Mouse (Mus musculus): ENCODE results near the gene D230025D16Rik. TPM values are rescaled to one million over a fixed set of nuclear protein-coding genes. Genes with fewer than 3 reads are reported as not detected.
A peak's percentile ranks its signal among the peaks of the same experiment; 100 is the strongest.
"Not testable (repeated sequence)": the region's sequence is repeated elsewhere in the genome, so short reads cannot be mapped to it uniquely, and the experiment has no call there.

The D230025D16Rik gene
- 20.6 and 21.8 TPM in 2 replicates for polyA plus RNA-seq (2015; fragmentation: Nextera tagmentation; extraction: Ambion mirVana)

- Histone ChIP-seq H3K9ac (peak within 1 kb of the TSS; percentile 90), H3K4me2 (replicated peaks) (peak within 1 kb of the TSS; percentile 84), H3K36me3 (no peaks in the 10 kb centered on the region), H3K9me3 (no peaks in the 10 kb centered on the region), H3K4me3 (replicated peaks) (peak within 1 kb of the TSS; percentile 97), H3K27ac (peak within 1 kb of the TSS; percentile 88), H3K27me3 (replicated peaks) (no peaks in the 10 kb centered on the region), H3K4me1 (replicated peaks) (peaks cover 9% of the 10 kb centered on the region)
- ATAC-seq = peak; percentile 96
- 3% methylated on average over 34 of the region's 34 CpGs for WGBS
These were observed at the start of gene D230025D16Rik for GRCm38 (mm10) chr8:105224413-105225271. TSS of gene D230025D16Rik (plus strand) at chr8:105225145.

DNA sequence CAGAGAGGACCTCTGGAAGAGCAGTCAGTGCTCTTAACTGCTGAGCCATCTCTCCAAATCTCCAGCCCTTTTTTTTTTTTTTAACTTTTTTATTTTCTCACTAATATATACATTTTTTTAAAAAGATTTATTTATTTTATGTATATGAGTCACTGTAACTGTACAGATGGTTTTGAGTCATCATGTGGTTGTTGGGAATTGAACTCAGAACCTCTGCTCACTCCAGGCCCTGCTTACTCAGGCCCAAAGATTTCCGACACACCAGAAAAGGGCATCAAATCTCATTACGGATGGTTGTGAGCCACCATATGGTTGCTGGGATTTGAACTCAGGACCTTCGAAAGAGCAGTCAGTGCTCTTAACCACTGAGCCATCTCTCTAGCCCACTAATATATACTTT lies 49.7 kb upstream of the D230025D16Rik start:
- not testable (repeated sequence) for H3K4me3 ChIP-seq (replicated peaks); H3K9ac ChIP-seq; H3K9me3 ChIP-seq; ATAC-seq; H3K27ac ChIP-seq; H3K36me3 ChIP-seq; H3K4me1 ChIP-seq (replicated peaks); H3K4me2 ChIP-seq (replicated peaks); H3K27me3 ChIP-seq (replicated peaks)
- WGBS = 96% methylated on average over 3 of the region's 3 CpGs

DNA sequence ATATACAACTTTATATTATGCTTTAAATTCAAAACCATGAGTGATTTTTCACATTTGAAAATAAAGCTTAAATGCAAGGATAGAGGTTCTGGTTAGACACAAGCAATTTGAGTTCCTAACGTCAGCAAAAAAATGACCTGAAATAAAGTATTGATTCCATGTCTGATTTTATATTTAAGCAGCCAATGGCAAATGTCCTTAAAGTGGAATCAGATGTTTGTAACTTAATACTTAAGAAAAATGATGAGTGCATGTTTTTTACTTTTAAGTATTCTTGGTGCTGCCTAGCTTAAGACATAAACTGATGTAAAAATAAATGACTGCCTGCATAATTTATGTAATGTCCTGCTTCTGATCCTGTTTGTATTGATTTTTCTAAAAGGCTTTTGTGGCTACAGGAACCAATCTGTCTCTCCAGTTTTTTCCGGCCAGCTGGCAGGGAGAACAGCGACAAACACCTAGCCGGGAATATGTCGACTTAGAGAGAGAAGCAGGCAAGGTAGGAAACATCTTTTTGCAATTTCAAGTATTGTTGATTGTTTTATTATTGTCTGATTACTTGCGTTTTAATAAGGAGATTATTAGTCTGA lies 46.6 kb upstream of the D230025D16Rik start:
- no peak for ATAC-seq
- Histone ChIP-seq H3K4me2 (replicated peaks) (no peak overlapping the region), H3K9me3 (no peaks in the 10 kb centered on the region), H3K36me3 (no peaks in the 10 kb centered on the region), H3K4me1 (replicated peaks) (no peaks in the 10 kb centered on the region), H3K27ac (no peak overlapping the region), H3K27me3 (replicated peaks) (no peaks in the 10 kb centered on the region), H3K4me3 (replicated peaks) (no peak overlapping the region), H3K9ac (no peak overlapping the region)
- 84% methylated on average over 6 of the region's 6 CpGs for WGBS

GRCm38 (mm10) chr8:105182201-105182600 lies 42.7 kb upstream of the D230025D16Rik start:
- no peak for ATAC-seq
- Histone ChIP-seq H3K36me3 (no peaks in the 10 kb centered on the region; the same call in 1 of the 2 replicates), H3K9me3 (no peaks in the 10 kb centered on the region), H3K4me1 (replicated peaks) (no peaks in the 10 kb centered on the region), H3K4me3 (replicated peaks) (no peak overlapping the region), H3K9ac (no peak overlapping the region), H3K27ac (no peak overlapping the region), H3K4me2 (replicated peaks) (no peak overlapping the region), H3K27me3 (replicated peaks) (no peaks in the 10 kb centered on the region)
- WGBS = 81% methylated on average over 1 of the region's 1 CpGs

- Histone ChIP-seq H3K4me3 (replicated peaks) (no peak overlapping the region), H3K27me3 (replicated peaks) (no peaks in the 10 kb centered on the region), H3K4me2 (replicated peaks) (no peak overlapping the region), H3K36me3 (no peaks in the 10 kb centered on the region; the same call in 1 of the 2 replicates), H3K9ac (no peak overlapping the region), H3K4me1 (replicated peaks) (no peaks in the 10 kb centered on the region), H3K9me3 (no peaks in the 10 kb centered on the region), H3K27ac (no peak overlapping the region)
- ATAC-seq = no peak
- 49% methylated on average over 1 of the region's 1 CpGs for WGBS
These were observed 38.4 kb upstream of the D230025D16Rik start for GRCm38 (mm10) chr8:105186467-105187005.

- H3K4me2 ChIP-seq (replicated peaks) = no peak overlapping the region
- H3K27me3 ChIP-seq (replicated peaks) = no peaks in the 10 kb centered on the region
- H3K9ac ChIP-seq = no peak overlapping the region
- H3K36me3 ChIP-seq = peaks cover 18% of the 10 kb centered on the region; the same call in 1 of the 2 replicates
- H3K4me1 ChIP-seq (replicated peaks) = no peaks in the 10 kb centered on the region
- 92% methylated on average over 5 of the region's 5 CpGs for WGBS
- no peaks in the 10 kb centered on the region for H3K9me3 ChIP-seq
- no peak overlapping the region for H3K4me3 ChIP-seq (replicated peaks)
- no peak for ATAC-seq
- H3K27ac ChIP-seq = no peak overlapping the region
These were observed 32.8 kb upstream of the D230025D16Rik start for GRCm38 (mm10) chr8:105192182-105192581.

GRCm38 (mm10) chr8:105205748-105206147 lies 19.2 kb upstream of the D230025D16Rik start:
- ATAC-seq = no peak
- 84% methylated on average over 1 of the region's 1 CpGs for WGBS
- Histone ChIP-seq H3K27ac (no peak overlapping the region), H3K36me3 (peaks cover 3% of the 10 kb centered on the region; the same call in 1 of the 2 replicates), H3K9ac (no peak overlapping the region), H3K27me3 (replicated peaks) (no peaks in the 10 kb centered on the region), H3K4me3 (replicated peaks) (no peak overlapping the region), H3K4me2 (replicated peaks) (no peak overlapping the region), H3K9me3 (no peaks in the 10 kb centered on the region), H3K4me1 (replicated peaks) (no peaks in the 10 kb centered on the region)

GRCm38 (mm10) chr8:105206766-105207275 lies 18.1 kb upstream of the D230025D16Rik start:
- WGBS = 75% methylated on average over 7 of the region's 7 CpGs
- no peak overlapping the region for H3K9ac ChIP-seq
- no peak overlapping the region for H3K4me2 ChIP-seq (replicated peaks)
- H3K4me3 ChIP-seq (replicated peaks) = no peak overlapping the region
- no peaks in the 10 kb centered on the region for H3K9me3 ChIP-seq
- no peaks in the 10 kb centered on the region for H3K27me3 ChIP-seq (replicated peaks)
- H3K27ac ChIP-seq = no peak overlapping the region
- no peaks in the 10 kb centered on the region for H3K4me1 ChIP-seq (replicated peaks)
- peaks cover 3% of the 10 kb centered on the region; the same call in 1 of the 2 replicates for H3K36me3 ChIP-seq
- no peak for ATAC-seq

DNA sequence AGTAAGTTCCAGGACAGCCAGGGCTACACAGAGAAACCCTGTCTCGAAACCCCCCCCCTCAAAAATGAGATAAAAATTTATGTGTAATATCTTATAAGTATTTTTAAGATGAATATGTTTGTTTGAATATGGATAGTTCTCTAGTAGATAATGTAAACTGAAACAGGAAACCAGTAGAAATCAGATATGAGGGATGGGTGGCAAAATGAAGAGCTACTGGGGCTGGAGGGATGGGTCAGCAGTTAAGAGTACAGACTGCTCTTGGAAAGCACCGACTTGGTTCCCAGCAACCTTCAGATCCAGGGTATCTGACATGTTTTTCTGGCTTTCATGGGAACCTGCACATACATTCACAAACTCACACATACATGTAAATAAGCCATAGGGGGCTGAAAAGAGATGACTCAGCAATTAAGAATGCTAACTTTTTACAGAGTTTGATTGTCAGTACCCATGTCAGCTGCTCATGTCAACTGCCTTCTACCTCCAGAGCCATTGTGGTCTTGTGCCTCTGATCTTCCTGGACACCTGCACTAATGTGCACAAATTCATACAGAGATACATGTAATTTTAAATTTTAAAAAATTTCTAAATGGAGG lies 17.2 kb upstream of the D230025D16Rik start:
- H3K9ac ChIP-seq = no peak overlapping the region
- H3K36me3 ChIP-seq = peaks cover 3% of the 10 kb centered on the region; the same call in 1 of the 2 replicates
- no peak overlapping the region for H3K27ac ChIP-seq
- H3K4me1 ChIP-seq (replicated peaks) = no peaks in the 10 kb centered on the region
- no peaks in the 10 kb centered on the region for H3K9me3 ChIP-seq
- 88% methylated on average over 2 of the region's 2 CpGs for WGBS
- no peak overlapping the region for H3K4me2 ChIP-seq (replicated peaks)
- no peak for ATAC-seq
- no peak overlapping the region for H3K4me3 ChIP-seq (replicated peaks)
- no peaks in the 10 kb centered on the region for H3K27me3 ChIP-seq (replicated peaks)

DNA sequence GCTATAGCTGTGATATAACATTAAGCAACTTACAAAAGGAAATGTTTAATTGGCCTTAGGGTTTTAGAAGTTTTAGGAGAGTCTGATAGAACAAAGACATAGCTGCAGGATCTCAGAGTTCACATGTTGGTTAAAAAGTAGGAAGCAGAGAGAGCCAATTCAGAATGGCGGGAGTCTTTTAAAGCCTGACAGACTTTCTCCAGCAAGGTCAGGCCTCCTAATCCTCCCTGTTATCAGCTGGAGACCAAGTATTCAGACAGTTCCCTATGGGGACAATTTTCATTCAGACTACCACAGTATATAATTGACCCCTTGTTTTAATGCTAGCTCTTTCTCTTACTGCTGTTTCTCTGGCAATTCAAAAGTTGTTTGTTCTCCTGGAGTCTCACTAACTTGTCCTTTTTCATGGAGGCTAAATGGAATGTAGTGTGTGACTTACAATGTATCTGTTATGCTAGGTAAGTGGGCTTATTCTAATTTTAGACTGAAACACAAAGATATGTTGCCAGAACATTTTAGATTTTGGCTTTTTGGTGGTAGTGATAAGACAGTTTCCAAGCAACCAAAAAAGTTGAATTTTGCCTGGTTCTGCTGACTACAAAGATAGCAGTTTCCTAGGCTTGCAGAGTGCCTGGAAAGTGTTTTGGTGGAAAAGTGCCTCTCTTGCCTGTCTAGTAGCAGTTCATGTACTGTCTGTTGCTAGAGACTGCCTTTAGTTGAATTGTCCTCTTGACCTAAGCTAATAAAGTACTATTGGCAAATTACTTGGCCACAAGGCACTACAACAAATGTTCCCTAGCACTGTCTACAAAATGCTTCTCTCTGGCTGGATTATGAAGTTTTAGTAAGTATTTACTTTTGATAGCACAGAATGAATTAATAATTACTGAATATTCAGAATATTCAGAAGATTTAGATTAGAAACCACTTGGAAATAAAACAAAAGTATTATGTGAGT lies 15.5 kb upstream of the D230025D16Rik start:
- H3K4me1 ChIP-seq (replicated peaks) = no peaks in the 10 kb centered on the region
- H3K27ac ChIP-seq = no peak overlapping the region
- WGBS = 86% methylated on average over 1 of the region's 1 CpGs
- 0 out of 2 replicates have a peak, but pooled peaks cover 2% of the 10 kb centered on the region for H3K36me3 ChIP-seq
- H3K9me3 ChIP-seq = no peaks in the 10 kb centered on the region
- no peak for ATAC-seq
- no peaks in the 10 kb centered on the region for H3K27me3 ChIP-seq (replicated peaks)
- H3K4me2 ChIP-seq (replicated peaks) = no peak overlapping the region
- H3K9ac ChIP-seq = no peak overlapping the region
- no peak overlapping the region for H3K4me3 ChIP-seq (replicated peaks)

DNA sequence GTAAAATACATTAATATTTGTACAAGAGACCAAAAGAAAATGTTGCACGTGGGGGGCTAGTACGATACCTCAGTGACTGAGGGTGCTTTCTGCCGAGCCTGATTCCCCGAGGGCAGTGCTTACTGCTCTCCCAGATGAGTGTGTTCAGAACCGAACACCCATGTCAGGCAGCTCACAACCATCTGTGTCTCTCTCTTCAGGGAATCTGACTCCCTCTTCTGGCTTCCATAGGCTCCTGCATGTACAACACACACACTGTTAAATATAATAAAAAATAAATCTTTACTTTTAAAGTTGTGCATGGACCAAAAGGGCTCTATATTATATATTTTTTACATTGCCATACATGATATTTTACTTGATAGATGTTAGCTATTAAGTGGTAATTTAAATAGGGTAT lies 10.8 kb upstream of the D230025D16Rik start:
- no peak overlapping the region for H3K9ac ChIP-seq
- no peak overlapping the region for H3K27ac ChIP-seq
- H3K4me3 ChIP-seq (replicated peaks) = no peak overlapping the region
- no peaks in the 10 kb centered on the region for H3K9me3 ChIP-seq
- 89% methylated on average over 5 of the region's 5 CpGs for WGBS
- H3K4me1 ChIP-seq (replicated peaks) = no peaks in the 10 kb centered on the region
- no peaks in the 10 kb centered on the region for H3K27me3 ChIP-seq (replicated peaks)
- 0 out of 2 replicates have a peak, but pooled peaks cover 7% of the 10 kb centered on the region for H3K36me3 ChIP-seq
- no peak for ATAC-seq
- no peak overlapping the region for H3K4me2 ChIP-seq (replicated peaks)

All from intestine, embryonic 15.5 days (tissue).